Mouse (Mus musculus): Measurements from ENCODE around the gene Lsamp. TPM values are rescaled to one million over a fixed set of nuclear protein-coding genes. Genes with fewer than 3 reads are reported as not detected.

The Lsamp gene
- polyA plus RNA-seq, 1 experiment = not detected

DNA sequence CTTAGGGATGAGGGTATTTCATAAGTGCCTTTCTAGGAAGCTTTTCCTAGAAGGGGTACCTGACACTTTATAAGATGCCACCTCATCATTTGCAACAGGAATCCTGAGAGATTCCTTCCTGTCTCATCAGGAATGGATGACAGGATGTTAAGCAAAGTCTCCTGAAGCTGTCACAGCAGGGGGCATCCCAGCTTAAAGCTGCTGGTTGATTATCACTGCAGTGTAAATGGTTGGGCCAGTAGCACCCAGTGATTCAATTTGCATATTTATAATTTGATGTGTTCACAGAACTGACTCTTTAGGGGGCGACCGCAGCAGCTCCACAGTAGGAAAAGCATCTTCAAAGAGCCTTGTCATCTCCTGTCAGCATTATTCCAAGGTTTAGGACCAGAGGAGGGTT lies 1656.7 kb downstream of the Lsamp start:
- TF ChIP-seq SRF (IDR thresholded peaks at IDR 0.05; ENCODE audit: control insufficient read depth, insufficient read length, low read depth) (no peak), TCF3 (IDR thresholded peaks at IDR 0.05; ENCODE audit: insufficient read length, low read depth) (no peak), TCF12 (IDR thresholded peaks at IDR 0.05; ENCODE audit: insufficient read depth, poor library complexity, severe bottlenecking) (no peak), POLR2AphosphoS2 (IDR thresholded peaks at IDR 0.05; ENCODE audit: insufficient read length, low read depth) (no peak), MYOD1 (IDR thresholded peaks at IDR 0.05; ENCODE audit: control insufficient read depth in 1 of 3, insufficient read length in 2 of 3, low read depth in 2 of 3) (no peak), POLR2A (IDR thresholded peaks at IDR 0.05; ENCODE audit: insufficient read length, low read depth) (no peak), MYOG (IDR thresholded peaks at IDR 0.05; ENCODE audit: control insufficient read depth in 1 of 3, insufficient read depth in 1 of 3, insufficient read length in 2 of 3, low read depth in 2 of 3) (no peak), USF1 (IDR thresholded peaks at IDR 0.05; ENCODE audit: low read depth) (no peak)
- Histone ChIP-seq H3K79me2 (ENCODE audit: control insufficient read depth, insufficient read depth) (no peaks in the 10 kb centered on the region), H3K36me3 (ENCODE audit: control insufficient read depth, insufficient read depth) (no peaks in the 10 kb centered on the region), H3K4me3 (no peak overlapping the region), H3K27me3 (ENCODE audit: control insufficient read depth, insufficient read depth, insufficient read length) (no peaks in the 10 kb centered on the region), H3K4me2 (ENCODE audit: low read depth) (no peak overlapping the region), H3ac (ENCODE audit: control insufficient read depth, insufficient read length) (no peak overlapping the region)

DNA sequence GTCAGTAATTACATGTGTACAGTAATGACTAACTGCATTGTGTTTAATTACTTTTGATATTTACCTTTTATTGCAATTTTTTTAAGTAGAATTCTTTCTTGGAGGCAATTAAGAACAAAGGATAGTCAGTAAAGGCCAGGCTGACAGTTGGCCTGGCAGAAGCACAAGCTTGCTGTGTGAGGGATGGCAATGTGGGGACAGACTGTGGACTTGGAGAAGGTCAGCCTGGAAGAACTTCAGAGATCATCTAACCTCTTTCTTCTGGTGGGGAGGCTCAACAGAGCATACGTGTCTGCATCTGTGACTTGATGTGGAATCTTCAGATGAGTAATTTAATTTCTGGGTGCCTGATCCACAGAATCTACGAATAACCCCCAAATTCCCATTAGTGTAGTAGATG lies 1669.1 kb downstream of the Lsamp start:
- no peak for TF ChIP-seq POLR2AphosphoS2 (IDR thresholded peaks at IDR 0.05; ENCODE audit: insufficient read length, low read depth)
- TF ChIP-seq USF1 (IDR thresholded peaks at IDR 0.05; ENCODE audit: low read depth) = no peak
- no peak for TF ChIP-seq TCF12 (IDR thresholded peaks at IDR 0.05; ENCODE audit: insufficient read depth, poor library complexity, severe bottlenecking)
- TF ChIP-seq MYOG (IDR thresholded peaks at IDR 0.05; ENCODE audit: control insufficient read depth in 1 of 3, insufficient read depth in 1 of 3, insufficient read length in 2 of 3, low read depth in 2 of 3) = no peak
- TF ChIP-seq TCF3 (IDR thresholded peaks at IDR 0.05; ENCODE audit: insufficient read length, low read depth) = no peak
- no peak for TF ChIP-seq REST (IDR thresholded peaks at IDR 0.05; ENCODE audit: insufficient read depth, insufficient read length)
- no peak for TF ChIP-seq MYOD1 (IDR thresholded peaks at IDR 0.05; ENCODE audit: control insufficient read depth in 1 of 3, insufficient read length in 2 of 3, low read depth in 2 of 3)
- TF ChIP-seq E2F4 (IDR thresholded peaks at IDR 0.05; ENCODE audit: insufficient read depth) = no peak
- TF ChIP-seq MAX (IDR thresholded peaks at IDR 0.05; ENCODE audit: low read depth) = no peak
- TF ChIP-seq SRF (IDR thresholded peaks at IDR 0.05; ENCODE audit: control insufficient read depth, insufficient read length, low read depth) = no peak
- TF ChIP-seq CEBPB (IDR thresholded peaks at IDR 0.05; ENCODE audit: insufficient read depth, poor library complexity, severe bottlenecking) = no peak
- no peak for TF ChIP-seq POLR2A (IDR thresholded peaks at IDR 0.05; ENCODE audit: insufficient read length, low read depth)
- Histone ChIP-seq H3K27me3 (ENCODE audit: control insufficient read depth, insufficient read depth, insufficient read length) (no peaks in the 10 kb centered on the region), H3K4me3 (no peak overlapping the region), H3K79me2 (ENCODE audit: control insufficient read depth, insufficient read depth) (no peaks in the 10 kb centered on the region), H3K36me3 (ENCODE audit: control insufficient read depth, insufficient read depth) (no peaks in the 10 kb centered on the region), H3ac (ENCODE audit: control insufficient read depth, insufficient read length) (no peak overlapping the region), H3K4me2 (ENCODE audit: low read depth) (no peak overlapping the region)

DNA sequence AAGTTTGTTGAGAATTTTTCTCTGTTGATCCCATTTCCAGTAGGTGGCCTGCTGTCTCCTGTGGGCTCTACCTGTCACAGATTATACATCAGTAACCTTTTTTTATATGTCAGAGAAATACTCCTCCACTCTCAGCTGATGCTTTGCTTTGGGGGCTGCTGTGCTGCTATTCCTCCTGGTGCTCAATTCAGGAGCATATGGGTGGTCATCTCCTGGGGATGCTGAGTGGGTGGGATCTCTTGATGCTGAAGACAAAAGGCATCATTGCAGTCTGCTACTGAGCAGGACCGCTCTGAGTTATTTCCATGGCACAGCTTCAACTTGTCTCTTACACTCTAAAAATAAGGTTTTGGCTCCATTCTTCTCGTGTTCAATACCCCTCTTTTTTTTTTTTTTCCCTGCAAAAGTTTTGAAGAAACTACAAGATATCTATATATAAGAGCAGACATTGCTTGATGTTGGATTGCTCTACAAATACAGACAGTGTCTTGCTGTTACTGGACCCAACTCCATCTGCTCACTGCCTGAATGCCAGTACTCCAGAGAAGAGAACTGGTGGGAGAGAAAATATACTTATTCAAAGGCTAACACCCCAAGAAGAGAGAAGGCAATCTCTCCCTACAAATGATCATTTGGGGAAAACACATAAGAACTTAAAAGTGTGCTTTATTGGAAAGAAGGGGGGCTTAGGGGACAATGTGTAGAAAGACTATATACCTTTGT lies 1690.3 kb downstream of the Lsamp start:
- Histone ChIP-seq H3K4me2 (ENCODE audit: low read depth) (no peak overlapping the region), H3K27me3 (ENCODE audit: control insufficient read depth, insufficient read depth, insufficient read length) (no peaks in the 10 kb centered on the region), H3ac (ENCODE audit: control insufficient read depth, insufficient read length) (no peak overlapping the region), H3K4me3 (no peak overlapping the region), H3K36me3 (ENCODE audit: control insufficient read depth, insufficient read depth) (no peaks in the 10 kb centered on the region), H3K79me2 (ENCODE audit: control insufficient read depth, insufficient read depth) (no peaks in the 10 kb centered on the region)
- TF ChIP-seq MYOD1 (IDR thresholded peaks at IDR 0.05; ENCODE audit: control insufficient read depth in 1 of 3, insufficient read length in 2 of 3, low read depth in 2 of 3) = no peak
- no peak for TF ChIP-seq MYOG (IDR thresholded peaks at IDR 0.05; ENCODE audit: control insufficient read depth in 1 of 3, insufficient read depth in 1 of 3, insufficient read length in 2 of 3, low read depth in 2 of 3)
- no peak for TF ChIP-seq SRF (IDR thresholded peaks at IDR 0.05; ENCODE audit: control insufficient read depth, insufficient read length, low read depth)
- no peak for TF ChIP-seq USF1 (IDR thresholded peaks at IDR 0.05; ENCODE audit: low read depth)
- no peak for TF ChIP-seq REST (IDR thresholded peaks at IDR 0.05; ENCODE audit: insufficient read depth, insufficient read length)

DNA sequence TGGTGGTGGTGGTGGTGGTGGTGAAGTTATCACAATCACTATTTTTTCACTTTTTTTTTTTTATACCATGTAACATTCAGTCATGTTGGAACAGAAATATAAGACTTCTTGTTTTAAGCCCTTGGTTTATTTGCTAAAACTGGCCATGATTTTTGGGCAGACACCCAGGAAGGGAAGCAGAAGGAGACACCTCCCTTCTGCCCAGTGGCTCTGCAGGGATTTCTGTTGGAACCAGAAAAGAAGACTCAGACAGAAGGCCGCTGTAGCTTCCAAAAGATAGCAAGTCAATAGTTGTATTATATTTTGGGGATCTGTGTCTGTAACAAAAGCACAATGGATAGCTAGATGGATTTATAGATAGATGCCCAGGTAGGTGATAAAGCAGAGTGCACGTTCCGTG lies 1691.6 kb downstream of the Lsamp start:
- H3K4me2 ChIP-seq (ENCODE audit: low read depth) = no peak overlapping the region
- no peak for TF ChIP-seq TCF12 (IDR thresholded peaks at IDR 0.05; ENCODE audit: insufficient read depth, poor library complexity, severe bottlenecking)
- TF ChIP-seq MYOG (IDR thresholded peaks at IDR 0.05; ENCODE audit: control insufficient read depth in 1 of 3, insufficient read depth in 1 of 3, insufficient read length in 2 of 3, low read depth in 2 of 3) = no peak
- TF ChIP-seq POLR2A (IDR thresholded peaks at IDR 0.05; ENCODE audit: insufficient read length, low read depth) = no peak
- TF ChIP-seq CEBPB (IDR thresholded peaks at IDR 0.05; ENCODE audit: insufficient read depth, poor library complexity, severe bottlenecking) = no peak
- no peaks in the 10 kb centered on the region for H3K36me3 ChIP-seq (ENCODE audit: control insufficient read depth, insufficient read depth)
- no peak overlapping the region for H3K4me3 ChIP-seq
- H3K79me2 ChIP-seq (ENCODE audit: control insufficient read depth, insufficient read depth) = no peaks in the 10 kb centered on the region
- no peaks in the 10 kb centered on the region for H3K27me3 ChIP-seq (ENCODE audit: control insufficient read depth, insufficient read depth, insufficient read length)
- no peak overlapping the region for H3ac ChIP-seq (ENCODE audit: control insufficient read depth, insufficient read length)

DNA sequence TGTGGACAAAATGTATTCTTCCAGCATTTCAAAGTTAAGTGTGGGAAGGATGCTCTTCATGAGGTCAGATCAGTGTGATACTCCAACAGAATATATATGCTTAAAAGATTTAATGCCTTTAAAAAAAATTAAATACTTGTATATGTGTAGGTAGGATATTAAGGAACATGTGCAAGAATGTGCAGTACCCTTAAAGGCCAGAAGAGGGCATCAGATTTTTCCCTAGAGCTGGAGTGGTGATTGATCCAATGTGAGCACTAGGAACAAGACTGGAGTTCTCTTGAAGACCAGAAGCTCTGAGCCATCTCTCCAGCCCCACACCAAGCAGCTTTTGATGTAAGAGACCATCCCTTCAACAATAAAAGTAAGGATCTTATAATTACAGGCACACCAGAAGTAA lies 1708.3 kb downstream of the Lsamp start:
- Histone ChIP-seq H3K79me2 (ENCODE audit: control insufficient read depth, insufficient read depth) (no peaks in the 10 kb centered on the region), H3K27me3 (ENCODE audit: control insufficient read depth, insufficient read depth, insufficient read length) (no peaks in the 10 kb centered on the region), H3ac (ENCODE audit: control insufficient read depth, insufficient read length) (no peak overlapping the region), H3K4me3 (no peak overlapping the region), H3K4me2 (ENCODE audit: low read depth) (no peak overlapping the region), H3K36me3 (ENCODE audit: control insufficient read depth, insufficient read depth) (no peaks in the 10 kb centered on the region)
- no peak for TF ChIP-seq POLR2AphosphoS2 (IDR thresholded peaks at IDR 0.05; ENCODE audit: insufficient read length, low read depth)
- no peak for TF ChIP-seq MAX (IDR thresholded peaks at IDR 0.05; ENCODE audit: low read depth)
- TF ChIP-seq MYOD1 (IDR thresholded peaks at IDR 0.05; ENCODE audit: control insufficient read depth in 1 of 3, insufficient read length in 2 of 3, low read depth in 2 of 3) = no peak
- no peak for TF ChIP-seq POLR2A (IDR thresholded peaks at IDR 0.05; ENCODE audit: insufficient read length, low read depth)
- TF ChIP-seq TCF3 (IDR thresholded peaks at IDR 0.05; ENCODE audit: insufficient read length, low read depth) = no peak
- no peak for TF ChIP-seq CEBPB (IDR thresholded peaks at IDR 0.05; ENCODE audit: insufficient read depth, poor library complexity, severe bottlenecking)
- TF ChIP-seq SRF (IDR thresholded peaks at IDR 0.05; ENCODE audit: control insufficient read depth, insufficient read length, low read depth) = no peak
- no peak for TF ChIP-seq USF1 (IDR thresholded peaks at IDR 0.05; ENCODE audit: low read depth)
